Mouse (Mus musculus) CH12.LX (cell line): ENCODE data around the gene Tnfaip2. TPM values are rescaled to one million over a fixed set of nuclear protein-coding genes. Genes with fewer than 3 reads are reported as not detected.

Experiments
- DNase-seq: peaks from one replicate; pipeline ENCODE4 v3.0.0-alpha.2; 2013; ENCODE audit errors: extremely low read depth
- H3K27ac ChIP-seq: 2 replicates; pipeline ENCODE4 v1.5.1; 2012; ENCODE audit warnings: low read depth, mild to moderate bottlenecking, control low read depth, moderate library complexity; ENCODE audit not compliant: insufficient read depth
- H3K27me3 ChIP-seq: replicated peaks from 2 replicates; pipeline ENCODE3; 2012; ENCODE audit warnings: inconsistent platforms
- H3K36me3 ChIP-seq, 2 experiments: replicated peaks in 1 of 2; 2 replicates each; pipeline versions ENCODE3 to v1.6.1; 2012; ENCODE audit warnings: inconsistent platforms in 1 of 2, low read length in 1 of 2, mild to moderate bottlenecking in 1 of 2, mixed read lengths in 1 of 2, moderate library complexity in 1 of 2; ENCODE audit not compliant: control insufficient read depth in 1 of 2, insufficient read depth in 1 of 2
- H3K4me1 ChIP-seq, 2 experiments: 2 replicates each; pipeline ENCODE4 v1.6.1; 2012; ENCODE audit warnings: inconsistent platforms in 1 of 2, moderate library complexity in 1 of 2; ENCODE audit not compliant: insufficient read depth in 2 of 2, control insufficient read depth in 1 of 2
- H3K4me2 ChIP-seq: 2 replicates; pipeline ENCODE4 v1.6.1; 2012; ENCODE audit warnings: low read depth, mild to moderate bottlenecking, control low read depth; ENCODE audit not compliant: poor library complexity, insufficient read depth, severe bottlenecking
- H3K4me3 ChIP-seq, 3 experiments: fragments of 150-350 bp in 1 of 3; sonication (generic) in 1 of 3; replicated peaks in 1 of 3; 2 replicates each; pipeline versions ENCODE3 to v1.5.1; 2011 to 2012; ENCODE audit warnings: low read depth in 2 of 3, low read length in 2 of 3, mild to moderate bottlenecking in 2 of 3, moderate library complexity in 2 of 3, control low read depth in 1 of 3, improper control_type of control experiment in 1 of 3, inconsistent platforms in 1 of 3, mixed read lengths in 1 of 3; ENCODE audit not compliant: poor library complexity in 1 of 3
- H3K79me2 ChIP-seq: replicated peaks from 2 replicates; pipeline ENCODE4 v1.6.1; 2012; ENCODE audit warnings: mild to moderate bottlenecking, moderate library complexity; ENCODE audit not compliant: control insufficient read depth, poor library complexity, insufficient read depth, severe bottlenecking; ENCODE audit errors: extremely low read depth
- H3K9ac ChIP-seq: 2 replicates; pipeline ENCODE4 v1.6.1; 2012; ENCODE audit warnings: low read depth, mild to moderate bottlenecking, control low read depth, moderate library complexity; ENCODE audit not compliant: insufficient read depth
- H3K9me3 ChIP-seq: replicated peaks from 2 replicates; pipeline ENCODE3; 2012; ENCODE audit warnings: low read length, inconsistent platforms, mixed read lengths
- BHLHE40 ChIP-seq: IDR thresholded peaks from 2 replicates; pipeline ENCODE4 v1.6.1; 2011; ENCODE audit warnings: mild to moderate bottlenecking, low read depth, low read length, improper control_type of control experiment
- ELF1 ChIP-seq: IDR thresholded peaks from 2 replicates; pipeline ENCODE4 v1.6.1; 2014; ENCODE audit warnings: low read depth, mild to moderate bottlenecking, inconsistent platforms, low read length, improper control_type of control experiment
- IRF4 ChIP-seq: IDR thresholded peaks from 2 replicates; pipeline ENCODE4 v1.6.1; 2014; ENCODE audit warnings: low read depth, mild to moderate bottlenecking, inconsistent platforms, low read length, improper control_type of control experiment
- MAX ChIP-seq: IDR thresholded peaks from 2 replicates; pipeline ENCODE4 v1.6.1; 2011; ENCODE audit warnings: low read length, improper control_type of control experiment
- MEF2A ChIP-seq: IDR thresholded peaks from 2 replicates; pipeline ENCODE4 v1.6.1; 2014; ENCODE audit warnings: low read depth, mild to moderate bottlenecking, inconsistent platforms, low read length, improper control_type of control experiment, borderline replicate concordance
- MYC ChIP-seq: IDR thresholded peaks from 2 replicates; pipeline ENCODE4 v1.6.1; 2011; ENCODE audit warnings: low read depth, mild to moderate bottlenecking, improper control_type of control experiment, low read length
- NELFE ChIP-seq: IDR thresholded peaks from 2 replicates; pipeline ENCODE4 v1.6.1; 2011; ENCODE audit warnings: low read depth, low read length, improper control_type of control experiment
- NRF1 ChIP-seq: IDR thresholded peaks from 2 replicates; pipeline ENCODE4 v1.6.1; 2014; ENCODE audit warnings: low read depth, mild to moderate bottlenecking, inconsistent platforms, low read length, improper control_type of control experiment, moderate library complexity
- POLR2A ChIP-seq: IDR thresholded peaks from 2 replicates; pipeline ENCODE4 v1.6.1; 2011; ENCODE audit warnings: low read depth, mild to moderate bottlenecking, improper control_type of control experiment, low read length
- SMC3 ChIP-seq: IDR thresholded peaks from 2 replicates; pipeline ENCODE4 v1.6.1; 2011; ENCODE audit warnings: low read depth, low read length, improper control_type of control experiment
- UBTF ChIP-seq: IDR thresholded peaks from 2 replicates; pipeline ENCODE4 v1.6.1; 2012; ENCODE audit warnings: low read depth, mild to moderate bottlenecking, inconsistent platforms, low read length, improper control_type of control experiment, moderate library complexity
- USF1 ChIP-seq: IDR thresholded peaks from 2 replicates; pipeline ENCODE4 v1.6.1; 2014; ENCODE audit warnings: low read depth, mild to moderate bottlenecking, inconsistent platforms, low read length, improper control_type of control experiment
- ZC3H11A ChIP-seq: IDR thresholded peaks from 2 replicates; pipeline ENCODE4 v1.6.1; 2012; ENCODE audit warnings: low read depth, mild to moderate bottlenecking, inconsistent platforms, low read length, improper control_type of control experiment
- ZMIZ1 ChIP-seq: IDR thresholded peaks from 2 replicates; pipeline ENCODE4 v1.6.1; 2012; ENCODE audit warnings: low read depth, mild to moderate bottlenecking, inconsistent platforms, low read length, improper control_type of control experiment
- dilution Hi-C: fragments of 300-500 bp; cut with MboI; formaldehyde crosslinking; loops from 2 replicates; pipeline ENCODE4 v1.14.3; 2020; ENCODE audit warnings: low sequenced_read_pairs; ENCODE audit not compliant: extremely low pct_unique_long_range_greater_than_20kb, extremely low pct_ligation_motif_present
- in situ Hi-C: fragments of 300-500 bp; cut with MboI; formaldehyde crosslinking; loops from 3 replicates; pipeline ENCODE4 v1.14.3; 2019; ENCODE audit warnings: low sequenced_read_pairs, low pct_ligation_motif_present, low pct_unique_long_range_greater_than_20kb, mixed read lengths
- polyA plus RNA-seq: library from polyadenylated mRNA; unstranded; fragments of >175 nt; gene quantifications from 2 replicates; pipeline ENCODE4 v1.2.1, GENCODE M21; 2012; ENCODE audit warnings: low read depth; ENCODE audit not compliant: insufficient read length
- total RNA-seq, 2 experiments: library from RNA; depleted of rRNA; stranded (reverse); fragments of 300-350 nt in 1 of 2; fragments of >200 nt in 1 of 2; gene quantifications; 2 replicates each; pipeline ENCODE4 v1.2.3; 2012 to 2014

Tnfaip2 gene
- total and polyA plus RNA-seq, 3 experiments, result 0.93 to 2.5 (median 1.4) TPM

GRCm38 (mm10) chr12:111428961-111429911, 13.0 kb upstream of the Tnfaip2 start:
- peak overlapping the region; percentile 79 for H3K4me2 ChIP-seq
- dilution Hi-C loops, result no loop called here
- no peak overlapping the region for H3K27ac ChIP-seq
- peaks cover 56% of the 10 kb centered on the region for H3K27me3 ChIP-seq
- no peaks in the 10 kb centered on the region for H3K36me3 ChIP-seq
- H3K9ac ChIP-seq, result peak overlapping the region; percentile 52
- H3K79me2 ChIP-seq, result no peaks in the 10 kb centered on the region
- 0 out of 2 replicates have a peak, but pooled peaks have one; percentile 42 for TF ChIP-seq MYC
- TF ChIP-seq SMC3, result no peak
- peak; percentile 42; the same call in 1 of the 2 replicates for TF ChIP-seq POLR2A
- peak; percentile 41; the same call in 1 of the 2 replicates for TF ChIP-seq NELFE
- peak; percentile 61 for TF ChIP-seq MAX
- no peak; the same call in 1 of the 2 replicates for TF ChIP-seq IRF4
- 0 out of 2 replicates have a peak, but pooled peaks have one; percentile 5 for TF ChIP-seq ELF1
- peak; percentile 87 for TF ChIP-seq NRF1
- TF ChIP-seq BHLHE40, result peak; percentile 9; the same call in 1 of the 2 replicates
- TF ChIP-seq, all 38 proteins: peak for 7
- in situ Hi-C loops, result loop anchor here (5.0 kb wide), 1 partner anchor 33 kb away; no protein-coding TSS in a partner anchor
- H3K4me1 ChIP-seq, result peaks cover 9 to 55% of the 10 kb centered on the region in 2 experiments
- no peak for DNase-seq
- peaks cover 8% of the 10 kb centered on the region for H3K9me3 ChIP-seq
- H3K4me3 ChIP-seq, result peak overlapping the region; percentile 34 to 54 (median 49)

GRCm38 (mm10) chr12:111430049-111430867, 12.0 kb upstream of the Tnfaip2 start:
- dilution Hi-C loops (no loop called here), in situ Hi-C loops (no loop called here)
- no peak for DNase-seq
- H3K27me3 ChIP-seq, result peaks cover 53% of the 10 kb centered on the region
- no peak for TF ChIP-seq ZC3H11A
- no peak for TF ChIP-seq NELFE
- TF ChIP-seq MEF2A, result no peak
- TF ChIP-seq USF1, result no peak
- no peak for TF ChIP-seq ZMIZ1
- TF ChIP-seq IRF4, result no peak; the same call in 1 of the 2 replicates
- TF ChIP-seq UBTF, result no peak; the same call in 1 of the 2 replicates
- peak overlapping the region; percentile 19 to 54 (median 29) for H3K4me3 ChIP-seq
- H3K27ac ChIP-seq, result no peak overlapping the region
- H3K79me2 ChIP-seq, result no peaks in the 10 kb centered on the region
- peaks cover 8% of the 10 kb centered on the region for H3K9me3 ChIP-seq
- H3K36me3 ChIP-seq, result no peaks in the 10 kb centered on the region
- H3K4me2 ChIP-seq, result peak overlapping the region; percentile 79
- H3K4me1 ChIP-seq, result peaks cover 19 to 65% of the 10 kb centered on the region in 2 experiments
- H3K9ac ChIP-seq, result peak overlapping the region; percentile 52; the same call in 1 of the 2 replicates
